Mouse (Mus musculus) spleen, postnatal 4 days (tissue): ENCODE results near the gene Dhrs2.

Source experiments
- DNase-seq, 2 experiments: peaks; one replicate each; pipeline ENCODE4 v3.0.0; 2022; ENCODE audit warnings: low spot score in 2 of 2

Dhrs2 gene

GRCm38 (mm10) chr14:55248284-55248683 is 26.5 kb downstream of the Dhrs2 start:
- no peak for DNase-seq

- DNase-seq, result no peak
These were observed 31.8 kb downstream of the Dhrs2 start for GRCm38 (mm10) chr14:55253580-55253979.

- DNase-seq, result no peak
These were observed 33.6 kb downstream of the Dhrs2 start for GRCm38 (mm10) chr14:55255443-55255842.

GRCm38 (mm10) chr14:55271158-55271557 is 49.4 kb downstream of the Dhrs2 start:
- DNase-seq, result peak in 1 of 2 experiments; percentile 32

GRCm38 (mm10) chr14:55273023-55273422 is 51.2 kb downstream of the Dhrs2 start:
- DNase-seq, result no peak

GRCm38 (mm10) chr14:55274810-55275209 is 53.0 kb downstream of the Dhrs2 start:
- DNase-seq, result no peak

- no peak for DNase-seq
These were observed 57.7 kb downstream of the Dhrs2 start for GRCm38 (mm10) chr14:55279322-55280069.
